24 mouse cellular contexts compared by ENCODE assay signal in genomic region chr6:41218415-41218814, GRCm38 (mm10).
DNase-seq lines count a peak whose midpoint lies in the region; ATAC-seq and TF ChIP-seq lines count a peak whose summit lies in the region.
"Had no signal": no experiment of that assay in that cellular context is flagged by ENCODE, and none has a peak within 500 bp of the region (broad histone marks: within the 10 kb centered on the region; RNA-seq: fewer than 3 reads in every experiment).

No protein-coding gene starts in this region.

- TF ChIP-seq CTCF in intestine, postnatal 0 days (IDR thresholded peaks at IDR 0.05; ENCODE audit: low read depth): no peak
- no peak for TF ChIP-seq CTCF in liver, postnatal 0 days (IDR thresholded peaks at IDR 0.05; ENCODE audit: low read depth)

- no peak for TF ChIP-seq EP300 in liver, postnatal 0 days (IDR thresholded peaks at IDR 0.05; ENCODE audit: low read depth)

- H3K4me2 ChIP-seq in intestine, postnatal 0 days (replicated peaks; ENCODE audit: low read depth): no peak overlapping the region
- H3K4me2 ChIP-seq in liver, postnatal 0 days (ENCODE audit: low read depth, low read length): no peak overlapping the region
- H3K4me2 ChIP-seq: embryonic facial prominence, embryonic 15.5 days; heart, embryonic 11.5 days; heart, embryonic 15.5 days; hindbrain, embryonic 14.5 days had no signal

- peak; percentile 72 for DNase-seq in 416B (ENCODE audit: low read depth)
- peak; percentile 10 for DNase-seq in c-Kit-positive CD71-negative TER-119-negative erythroid progenitor cells, embryonic 14.5 days (ENCODE audit: low read depth)
- no peak for DNase-seq in liver, postnatal 0 days
- DNase-seq: adrenal gland, postnatal 14 days; cerebellum, adult 18-20 months; cerebellum, postnatal 10 days; embryo, embryonic 11 days; gastrocnemius, adult 2 months; gastrocnemius, postnatal 36 days; heart, adult 2 months; heart, postnatal 14 days had no signal

- peak; percentile 75 for ATAC-seq in megakaryocyte, adult 5-6 weeks (ENCODE audit: poor library complexity, severe bottlenecking)
- peak; percentile 26; the same call in 1 of the 2 replicates for ATAC-seq in neutrophil, adult 5-6 weeks (ENCODE audit: extremely low read depth, insufficient number of reproducible peaks, low FRiP score, poor library complexity, severe bottlenecking)
- ATAC-seq in intestine, postnatal 0 days: no peak
- ATAC-seq in liver, postnatal 0 days: no peak
- ATAC-seq: CD4-positive, CD25-positive, alpha-beta regulatory T cell, adult 4 months; forebrain, embryonic 14.5 days had no signal

- H3K36me3 ChIP-seq in intestine, postnatal 0 days (ENCODE audit: control insufficient read depth, insufficient read depth): no peaks in the 10 kb centered on the region
- H3K36me3 ChIP-seq in liver, postnatal 0 days (replicated peaks; ENCODE audit: insufficient read depth, low read length): no peaks in the 10 kb centered on the region
- H3K36me3 ChIP-seq: embryonic facial prominence, embryonic 15.5 days; forebrain, embryonic 10.5 days; G1E; heart, embryonic 15.5 days; hindbrain, embryonic 10.5 days had no signal

- H3K27me3 ChIP-seq in intestine, postnatal 0 days (replicated peaks; ENCODE audit: control insufficient read depth, insufficient read depth, low read length): no peaks in the 10 kb centered on the region
- no peaks in the 10 kb centered on the region for H3K27me3 ChIP-seq in liver, postnatal 0 days (ENCODE audit: insufficient read depth, low read length)
- H3K27me3 ChIP-seq: embryonic facial prominence, embryonic 15.5 days; heart, embryonic 15.5 days had no signal

- H3K4me1 ChIP-seq in intestine, postnatal 0 days (replicated peaks; ENCODE audit: control insufficient read depth, insufficient read depth, low read length): no peaks in the 10 kb centered on the region
- H3K4me1 ChIP-seq in liver, postnatal 0 days (ENCODE audit: insufficient read depth): no peaks in the 10 kb centered on the region
- H3K4me1 ChIP-seq: embryonic facial prominence, embryonic 15.5 days; forebrain, embryonic 10.5 days; heart, embryonic 15.5 days; hindbrain, embryonic 10.5 days had no signal

- no peak overlapping the region for H3K27ac ChIP-seq in intestine, postnatal 0 days (ENCODE audit: low read depth, low read length)
- H3K27ac ChIP-seq in liver, postnatal 0 days (ENCODE audit: low read depth): no peak overlapping the region
- H3K27ac ChIP-seq: embryonic facial prominence, embryonic 15.5 days; forebrain, embryonic 10.5 days; gastrocnemius, adult 2 months; heart, adult 2 months; heart, embryonic 15.5 days; hindbrain, embryonic 10.5 days; hindbrain, embryonic 14.5 days had no signal

- no peak overlapping the region for H3K4me3 ChIP-seq in intestine, postnatal 0 days (ENCODE audit: low read depth, low read length)
- no peak overlapping the region for H3K4me3 ChIP-seq in liver, postnatal 0 days (ENCODE audit: low read depth, low read length)
- H3K4me3 ChIP-seq: embryonic facial prominence, embryonic 15.5 days; erythroblast, embryonic 14.5 days; forebrain, embryonic 10.5 days; gastrocnemius, adult 2 months; heart, adult 2 months; heart, embryonic 15.5 days; hindbrain, embryonic 10.5 days had no signal

- 84% methylated on average over 7 of the region's 7 CpGs for WGBS in intestine, postnatal 0 days
- WGBS in liver, postnatal 0 days (ENCODE audit: insufficient replicate concordance): 35% methylated on average over 7 of the region's 7 CpGs

- H3K9me3 ChIP-seq in intestine, postnatal 0 days (ENCODE audit: control insufficient read depth): no peaks in the 10 kb centered on the region
- H3K9me3 ChIP-seq in liver, postnatal 0 days (ENCODE audit: low read length): no peaks in the 10 kb centered on the region; the same call in 1 of the 2 replicates
- H3K9me3 ChIP-seq: embryonic facial prominence, embryonic 15.5 days; forebrain, embryonic 10.5 days; G1E; heart, embryonic 15.5 days had no signal

- no peak overlapping the region for H3K9ac ChIP-seq in intestine, postnatal 0 days (ENCODE audit: low read depth, low read length)
- no peak overlapping the region for H3K9ac ChIP-seq in liver, postnatal 0 days (replicated peaks)
- H3K9ac ChIP-seq: embryonic facial prominence, embryonic 15.5 days; heart, embryonic 15.5 days; hindbrain, embryonic 14.5 days had no signal

Comparison
In these comparisons a context has a peak if more than half of its experiments do, and no peak if none do; other contexts are left out.
1. ATAC-seq: peak in megakaryocyte, adult 5-6 weeks (single experiment) and neutrophil, adult 5-6 weeks (single experiment); none in intestine, postnatal 0 days (single experiment) and liver, postnatal 0 days (single experiment).